Mouse (Mus musculus): ENCODE data around the gene S100a5.

DNA sequence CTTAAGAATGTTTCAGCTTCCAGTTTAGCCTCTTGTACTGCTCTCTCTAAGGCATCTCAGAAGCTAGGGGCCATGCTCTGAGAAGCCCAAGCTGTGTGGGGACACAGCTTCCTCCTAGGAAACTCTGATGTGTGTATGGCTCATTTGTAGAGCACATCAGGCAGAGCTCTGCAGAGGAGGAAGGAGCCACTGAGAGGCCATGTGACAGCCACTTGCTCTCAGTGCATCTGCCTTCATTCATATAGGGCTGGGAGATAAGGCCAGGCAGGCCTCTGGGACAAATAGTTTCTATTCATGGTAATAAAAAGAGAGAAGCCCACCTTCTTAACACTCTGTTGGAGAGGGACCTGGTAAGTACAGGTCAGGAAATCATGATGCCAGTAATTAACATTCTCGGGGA is 13.9 kb upstream of the S100a5 start:
- TF ChIP-seq CTCF (IDR thresholded peaks at IDR 0.05; ENCODE audit: insufficient read depth, low read length) (no peak), POLR2A (IDR thresholded peaks at IDR 0.05; ENCODE audit: borderline replicate concordance, extremely low read depth, low read depth, low read length) (no peak)
